Comparison of ENCODE assay signal across 8 mouse cellular contexts in the genomic region with DNA sequence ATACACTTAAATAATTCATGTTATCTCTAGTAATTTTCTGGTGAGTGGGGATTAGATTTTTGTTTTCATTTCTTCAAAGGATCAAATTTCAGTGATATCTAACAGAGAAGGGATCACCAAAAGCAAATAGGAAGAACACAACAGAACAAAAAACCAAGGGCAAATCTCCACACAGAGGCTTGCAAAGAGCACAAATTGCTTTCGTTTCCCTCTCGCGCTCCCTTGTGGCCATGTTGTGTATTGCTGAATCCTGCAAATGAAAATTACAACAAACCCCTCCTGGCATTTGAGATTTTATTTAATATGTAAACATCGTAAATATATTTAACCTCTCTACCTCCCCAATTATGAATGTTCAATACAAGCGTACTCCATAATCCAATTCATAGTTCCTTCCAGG.
DNase-seq lines count a peak whose midpoint lies in the region; ATAC-seq lines count a peak whose summit lies in the region.

No protein-coding gene starts in this region.

- peak; percentile 64; the same call in 1 of the 2 replicates for ATAC-seq in midbrain, embryonic 11.5 days (ENCODE audit: low FRiP score)
- ATAC-seq in midbrain, embryonic 13.5 days: no peak
- ATAC-seq in midbrain, embryonic 14.5 days (ENCODE audit: low FRiP score, low TSS enrichment): no peak
- no peak for ATAC-seq in inflammation-experienced regulatory T-cells, adult 6 months

- no peak overlapping the region for H3K27ac ChIP-seq in midbrain, embryonic 11.5 days (ENCODE audit: low read depth, low read length)
- H3K27ac ChIP-seq in midbrain, embryonic 13.5 days: no peak overlapping the region
- no peak overlapping the region for H3K27ac ChIP-seq in midbrain, embryonic 14.5 days (replicated peaks; ENCODE audit: low read depth, low read length)

- no peaks in the 10 kb centered on the region for H3K9me3 ChIP-seq in midbrain, embryonic 11.5 days (ENCODE audit: control insufficient read depth, low read length)
- H3K9me3 ChIP-seq in midbrain, embryonic 13.5 days: no peaks in the 10 kb centered on the region
- H3K9me3 ChIP-seq in midbrain, embryonic 14.5 days (ENCODE audit: control insufficient read depth, low read length): no peaks in the 10 kb centered on the region

- H3K4me2 ChIP-seq in midbrain, embryonic 11.5 days: no peak overlapping the region
- H3K4me2 ChIP-seq in midbrain, embryonic 13.5 days (replicated peaks): no peak overlapping the region
- H3K4me2 ChIP-seq in midbrain, embryonic 14.5 days (ENCODE audit: low read length): no peak overlapping the region

- no peak overlapping the region for H3K4me3 ChIP-seq in midbrain, embryonic 11.5 days (ENCODE audit: low read depth, low read length)
- H3K4me3 ChIP-seq in midbrain, embryonic 13.5 days (replicated peaks): no peak overlapping the region
- no peak overlapping the region for H3K4me3 ChIP-seq in midbrain, embryonic 14.5 days (replicated peaks; ENCODE audit: low read depth, low read length)

- peak; percentile 97 for DNase-seq in midbrain, embryonic 11.5 days (ENCODE audit: low spot score, missing footprints)
- DNase-seq in NIH3T3 (ENCODE audit: low read depth): peak; percentile 82
- peak; percentile 22 for DNase-seq in cerebellum, adult 9-11 months
- DNase-seq in gastrocnemius, postnatal 14 days: peak; percentile 47
- DNase-seq in layer of hippocampus, postnatal 36 days: peak; percentile 32 to 45
- DNase-seq in midbrain, embryonic 14.5 days: peak; percentile 80

- intact Hi-C loops in gastrocnemius, postnatal 14 days (cut with DNase I; ENCODE audit: low total_unique reads): loop anchor here (2.0 kb wide), 1 partner anchor 164 kb away; no protein-coding TSS in a partner anchor

- no peaks in the 10 kb centered on the region for H3K36me3 ChIP-seq in midbrain, embryonic 11.5 days (ENCODE audit: control insufficient read depth, insufficient read depth, low read length)
- no peaks in the 10 kb centered on the region for H3K36me3 ChIP-seq in midbrain, embryonic 13.5 days
- no peaks in the 10 kb centered on the region for H3K36me3 ChIP-seq in midbrain, embryonic 14.5 days (ENCODE audit: control insufficient read depth, insufficient read depth, low read length)

- 5% methylated on average over 5 of the region's 5 CpGs for WGBS in midbrain, embryonic 11.5 days
- WGBS in midbrain, embryonic 13.5 days: 9% methylated on average over 5 of the region's 5 CpGs
- 12% methylated on average over 5 of the region's 5 CpGs for WGBS in midbrain, embryonic 14.5 days

- no peaks in the 10 kb centered on the region for H3K27me3 ChIP-seq in midbrain, embryonic 11.5 days (ENCODE audit: control insufficient read depth, insufficient read depth, low read length)
- no peaks in the 10 kb centered on the region for H3K27me3 ChIP-seq in midbrain, embryonic 13.5 days
- H3K27me3 ChIP-seq in midbrain, embryonic 14.5 days (ENCODE audit: control insufficient read depth, insufficient read depth, low read length): no peaks in the 10 kb centered on the region

- H3K9ac ChIP-seq in midbrain, embryonic 11.5 days (ENCODE audit: low read length): no peak overlapping the region
- no peak overlapping the region for H3K9ac ChIP-seq in midbrain, embryonic 13.5 days (replicated peaks)
- H3K9ac ChIP-seq in midbrain, embryonic 14.5 days (replicated peaks; ENCODE audit: low read length): no peak overlapping the region

- H3K4me1 ChIP-seq in midbrain, embryonic 11.5 days (ENCODE audit: control insufficient read depth, insufficient read depth, low read length): no peaks in the 10 kb centered on the region
- H3K4me1 ChIP-seq in midbrain, embryonic 13.5 days (replicated peaks): no peaks in the 10 kb centered on the region
- H3K4me1 ChIP-seq in midbrain, embryonic 14.5 days (ENCODE audit: control insufficient read depth, insufficient read depth, low read length): no peaks in the 10 kb centered on the region

Comparison
In these comparisons a context has a peak if more than half of its experiments do, and no peak if none do; other contexts are left out.
1. DNase-seq: peak in every context shown above with its lines; median percentile 97 in midbrain, embryonic 11.5 days; 82 in NIH3T3; 80 in midbrain, embryonic 14.5 days; 47 in gastrocnemius, postnatal 14 days; 38 in layer of hippocampus, postnatal 36 days; 22 in cerebellum, adult 9-11 months.